Mouse (Mus musculus): ENCODE measurements around the gene Kif12. TPM values are rescaled to one million over a fixed set of nuclear protein-coding genes. Genes with fewer than 3 reads are reported as not detected.

Gene Kif12
- total RNA-seq (2015) (not detected in 2 replicates), total RNA-seq (2017) (not detected in 2 replicates)

DNA sequence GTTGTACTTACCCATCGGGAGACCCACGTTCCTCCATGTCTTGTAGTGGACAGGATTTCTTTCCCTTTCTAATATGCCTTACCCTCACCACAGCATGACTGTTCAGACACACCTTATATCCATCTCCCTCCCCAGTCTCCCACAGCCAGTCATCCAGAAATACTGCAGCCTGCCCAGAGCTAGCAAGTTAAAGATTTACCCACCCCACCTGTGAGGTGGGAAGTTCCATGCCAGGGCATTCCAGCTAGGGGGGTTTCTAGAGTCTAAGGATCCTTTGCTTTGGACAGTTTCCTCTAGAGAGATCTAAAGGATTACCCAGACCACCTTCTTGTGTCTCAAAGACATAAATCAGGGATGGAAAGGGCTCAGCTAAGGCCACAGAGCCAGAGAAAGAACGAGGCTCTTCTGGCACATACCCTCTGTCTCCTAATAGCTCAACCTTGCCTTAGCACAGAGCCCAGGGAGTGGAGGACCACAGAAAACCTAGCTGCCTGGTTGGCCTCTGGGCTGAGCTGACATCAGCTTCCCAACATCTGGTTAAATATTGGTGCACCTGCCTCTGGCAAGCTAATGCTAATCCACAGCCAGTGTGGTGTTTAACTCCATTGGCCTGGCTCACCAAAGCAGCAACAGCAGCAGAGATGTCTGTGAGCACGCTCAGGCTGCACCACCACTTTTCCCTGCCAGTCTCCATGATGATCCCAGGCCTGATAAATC, at the start of gene Kif12:
Gene Kif12, minus strand, starts transcription at position 163 of the 717 bp plus-strand sequence.
- no peak for ATAC-seq (replicated peaks; ENCODE audit: poor library complexity)

GRCm38 (mm10) chr4:63221096-63221958, 49.4 kb upstream of the Kif12 start:
- ATAC-seq (replicated peaks; ENCODE audit: poor library complexity) = no peak

DNA sequence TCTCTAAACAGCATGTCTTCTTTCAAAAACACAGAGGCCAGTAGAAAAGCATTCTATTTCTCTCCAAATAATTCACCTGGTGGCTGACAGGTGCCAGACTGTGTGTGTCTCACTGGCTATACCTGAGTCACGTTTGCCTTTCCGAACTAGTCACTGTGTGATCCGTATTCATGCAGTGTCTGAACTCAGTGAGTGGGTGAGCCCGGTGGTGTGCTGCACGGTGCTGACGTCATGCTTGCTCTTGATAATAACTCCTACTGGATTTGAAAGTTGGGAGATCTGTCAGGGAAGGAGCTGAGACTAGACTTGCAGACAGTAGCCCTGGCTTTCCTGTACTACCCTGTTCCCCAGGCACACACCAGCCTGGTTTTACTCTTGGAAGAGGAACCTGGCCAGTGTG, 47.7 kb upstream of the Kif12 start:
- ATAC-seq (replicated peaks; ENCODE audit: poor library complexity) = no peak

DNA sequence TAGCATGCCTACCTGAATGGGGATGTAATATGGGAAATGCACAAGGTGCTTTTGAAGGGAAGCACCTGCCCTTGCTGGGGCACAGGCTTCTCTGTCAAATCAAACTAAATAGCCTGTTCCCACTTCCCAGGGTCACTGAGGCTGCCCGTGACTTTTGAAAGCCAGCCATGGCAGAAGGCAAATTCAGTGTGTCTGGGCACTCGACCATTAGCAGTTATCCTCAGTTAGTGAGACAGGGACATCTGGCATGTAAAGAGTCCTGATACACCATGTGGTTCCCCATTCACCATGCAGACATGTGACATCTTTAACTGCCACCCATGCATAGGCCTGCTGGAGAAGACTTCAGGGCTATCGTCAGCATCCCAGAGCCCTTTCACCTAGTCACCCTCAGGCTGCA, 47.1 kb upstream of the Kif12 start:
- ATAC-seq (replicated peaks; ENCODE audit: poor library complexity) = no peak

- ATAC-seq (replicated peaks; ENCODE audit: poor library complexity) = no peak
These were observed 45.6 kb upstream of the Kif12 start for GRCm38 (mm10) chr4:63217513-63217912.

GRCm38 (mm10) chr4:63216566-63216965, 44.6 kb upstream of the Kif12 start:
- no peak for ATAC-seq (replicated peaks; ENCODE audit: poor library complexity)

DNA sequence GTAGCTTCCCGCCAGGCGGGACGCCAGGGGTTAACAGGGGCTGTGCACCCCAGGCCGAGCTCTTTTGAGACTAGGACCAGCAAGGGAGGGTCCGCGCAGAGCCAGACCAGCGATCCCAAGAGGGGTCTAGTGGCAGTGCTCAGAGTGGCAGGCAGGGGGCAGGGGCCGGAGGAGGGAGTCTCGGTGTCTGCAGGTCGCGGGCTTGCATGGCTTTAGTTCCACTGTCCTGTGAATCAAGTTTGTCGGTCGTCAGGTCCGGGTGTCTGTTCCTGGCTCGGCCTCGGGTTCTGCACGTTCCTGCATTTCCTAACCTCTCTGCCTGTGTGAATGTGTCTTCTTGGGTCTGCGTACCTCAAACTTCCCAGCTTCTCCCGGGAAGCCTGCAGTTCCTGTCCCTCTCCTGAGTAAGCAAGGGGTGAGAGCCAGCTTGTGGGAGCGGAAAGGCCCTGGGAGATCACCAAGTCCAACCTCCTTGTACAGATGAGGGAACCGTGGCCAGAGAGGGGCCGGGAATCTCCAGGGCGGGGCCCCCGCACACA, 44.1 kb upstream of the Kif12 start:
- ATAC-seq (replicated peaks; ENCODE audit: poor library complexity) = peak; percentile 52

GRCm38 (mm10) chr4:63215185-63215992, 43.5 kb upstream of the Kif12 start:
- ATAC-seq (replicated peaks; ENCODE audit: poor library complexity) = peak; percentile 85

DNA sequence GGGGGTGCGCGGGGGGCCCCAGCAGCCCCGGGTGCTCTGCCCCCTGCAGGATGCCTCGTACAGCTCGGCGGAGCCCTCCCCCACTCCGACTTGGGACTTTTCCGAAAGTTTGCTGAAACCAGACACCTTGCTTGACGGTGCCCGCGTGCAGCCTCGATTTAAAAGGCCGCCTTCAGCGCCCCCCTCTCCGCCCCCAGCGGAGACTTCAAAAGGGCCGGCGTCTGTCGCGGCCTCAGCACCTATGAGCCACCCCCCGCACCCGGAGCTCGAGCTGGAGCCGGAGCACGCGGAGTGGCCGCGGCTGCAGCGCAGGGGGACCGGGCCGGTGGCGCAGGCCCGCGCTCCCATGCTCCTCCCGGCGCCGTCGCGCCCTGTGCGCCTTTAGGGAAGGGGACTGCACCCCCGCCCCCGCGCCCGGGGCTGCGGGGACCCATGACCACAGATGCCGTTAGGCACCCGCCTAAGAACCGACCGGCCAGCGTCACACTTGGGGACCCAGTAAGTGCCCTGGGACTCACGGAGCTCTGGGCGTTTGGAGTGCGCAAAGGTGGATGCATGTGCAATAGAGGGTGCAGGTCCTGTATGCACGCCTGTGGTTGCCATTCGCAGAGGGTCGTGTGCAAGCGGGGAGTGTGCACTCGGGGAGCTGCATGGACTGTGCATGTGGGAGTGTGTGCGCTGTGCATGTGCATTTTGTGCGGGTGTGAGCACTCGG, 42.1 kb upstream of the Kif12 start, which contains the start of gene Col27a1:
Gene Col27a1, plus strand, starts transcription at position 98 of the 715 bp plus-strand sequence.
- ATAC-seq (replicated peaks; ENCODE audit: poor library complexity) = no peak

- peak; percentile 85 for ATAC-seq (replicated peaks; ENCODE audit: poor library complexity)
These were observed 33.7 kb upstream of the Kif12 start for GRCm38 (mm10) chr4:63205583-63205982.

GRCm38 (mm10) chr4:63203874-63204273, 31.9 kb upstream of the Kif12 start:
- ATAC-seq (replicated peaks; ENCODE audit: poor library complexity) = no peak

- no peak for ATAC-seq (replicated peaks; ENCODE audit: poor library complexity)
These were observed 27.4 kb upstream of the Kif12 start for GRCm38 (mm10) chr4:63199366-63199765.

GRCm38 (mm10) chr4:63194366-63194765, 22.4 kb upstream of the Kif12 start:
- ATAC-seq (replicated peaks; ENCODE audit: poor library complexity) = no peak

DNA sequence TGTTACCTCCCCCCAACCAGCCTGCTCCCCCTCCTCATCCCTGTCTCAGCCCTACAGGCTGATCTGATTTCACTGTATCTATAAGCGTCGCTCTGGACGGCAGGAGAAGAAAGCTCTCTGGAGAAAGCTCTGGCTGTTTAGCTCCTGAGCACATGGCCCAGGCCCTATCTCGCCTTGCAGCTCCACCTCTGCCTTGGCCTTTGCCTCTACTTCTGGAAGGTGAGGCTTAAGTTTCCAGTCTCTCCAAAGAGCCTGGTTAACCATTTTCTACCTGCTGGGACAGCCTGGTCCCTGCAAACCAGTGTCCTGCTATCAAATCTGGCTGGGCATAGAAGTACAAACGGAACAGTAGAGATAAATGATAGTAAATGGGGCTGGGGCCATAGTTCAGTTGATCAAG, 19.7 kb upstream of the Kif12 start:
- ATAC-seq (replicated peaks; ENCODE audit: poor library complexity) = no peak

- 0 out of 2 replicates have a peak, but pooled peaks have one; percentile 14 for ATAC-seq (replicated peaks; ENCODE audit: poor library complexity)
These were observed 14.4 kb upstream of the Kif12 start for GRCm38 (mm10) chr4:63186281-63186870.

DNA sequence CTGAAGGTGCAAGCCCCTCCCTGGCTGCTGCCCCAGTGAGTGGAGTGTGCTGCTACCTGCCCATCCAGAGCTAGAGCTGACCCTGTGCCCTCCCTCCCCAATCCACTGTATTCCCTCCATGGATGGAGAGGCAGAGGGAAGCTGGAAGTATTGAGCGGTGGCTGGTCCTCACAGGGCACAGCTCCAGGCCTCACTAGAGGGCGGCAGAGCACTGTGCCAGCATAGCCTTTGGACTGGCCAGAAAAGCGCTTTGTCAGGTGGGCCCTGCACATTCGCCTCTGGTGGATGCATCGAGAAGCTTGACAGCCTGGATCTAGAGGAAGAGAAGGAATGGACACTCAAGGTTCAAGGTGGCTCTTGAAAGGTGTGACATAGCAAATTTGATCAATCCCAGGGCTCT, 9.6 kb upstream of the Kif12 start:
- ATAC-seq (replicated peaks; ENCODE audit: poor library complexity) = peak; percentile 73

GRCm38 (mm10) chr4:63171122-63171521, 809 bp downstream of the Kif12 start:
- ATAC-seq (replicated peaks; ENCODE audit: poor library complexity) = no peak

DNA sequence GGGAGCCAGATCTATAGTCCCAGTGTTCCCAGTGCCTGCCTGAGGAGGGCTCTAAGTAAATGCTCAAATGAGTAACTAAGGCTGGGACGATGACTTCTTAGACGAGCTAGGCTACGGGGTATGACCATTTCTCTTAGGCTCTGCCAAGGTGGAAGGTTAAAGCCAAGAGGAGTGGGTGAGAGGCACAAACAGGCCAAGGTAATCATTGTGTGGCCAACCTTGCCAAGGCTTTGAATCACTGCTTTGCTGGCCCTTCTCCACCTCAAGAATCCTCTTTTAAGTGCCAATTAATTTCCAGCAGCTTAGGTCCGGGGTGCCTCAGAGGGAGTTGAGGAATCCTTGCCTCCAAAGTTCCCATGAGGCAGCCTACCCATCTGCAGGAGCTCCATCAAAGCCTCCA, 1.9 kb downstream of the Kif12 start:
- no peak for ATAC-seq (replicated peaks; ENCODE audit: poor library complexity)

- ATAC-seq (replicated peaks; ENCODE audit: poor library complexity) = no peak
These were observed 5.6 kb downstream of the Kif12 start for GRCm38 (mm10) chr4:63166323-63166722.

GRCm38 (mm10) chr4:63165636-63166035, 6.3 kb downstream of the Kif12 start:
- no peak for ATAC-seq (replicated peaks; ENCODE audit: poor library complexity)
